Mouse (Mus musculus): ENCODE measurements at regions not wholly inside any gene's neighbourhood (a gene's known extent, or its start where the extent isn't known, plus 50 kb on each side); places are given as distances from the start of the nearest gene placed in this dataset.

DNA sequence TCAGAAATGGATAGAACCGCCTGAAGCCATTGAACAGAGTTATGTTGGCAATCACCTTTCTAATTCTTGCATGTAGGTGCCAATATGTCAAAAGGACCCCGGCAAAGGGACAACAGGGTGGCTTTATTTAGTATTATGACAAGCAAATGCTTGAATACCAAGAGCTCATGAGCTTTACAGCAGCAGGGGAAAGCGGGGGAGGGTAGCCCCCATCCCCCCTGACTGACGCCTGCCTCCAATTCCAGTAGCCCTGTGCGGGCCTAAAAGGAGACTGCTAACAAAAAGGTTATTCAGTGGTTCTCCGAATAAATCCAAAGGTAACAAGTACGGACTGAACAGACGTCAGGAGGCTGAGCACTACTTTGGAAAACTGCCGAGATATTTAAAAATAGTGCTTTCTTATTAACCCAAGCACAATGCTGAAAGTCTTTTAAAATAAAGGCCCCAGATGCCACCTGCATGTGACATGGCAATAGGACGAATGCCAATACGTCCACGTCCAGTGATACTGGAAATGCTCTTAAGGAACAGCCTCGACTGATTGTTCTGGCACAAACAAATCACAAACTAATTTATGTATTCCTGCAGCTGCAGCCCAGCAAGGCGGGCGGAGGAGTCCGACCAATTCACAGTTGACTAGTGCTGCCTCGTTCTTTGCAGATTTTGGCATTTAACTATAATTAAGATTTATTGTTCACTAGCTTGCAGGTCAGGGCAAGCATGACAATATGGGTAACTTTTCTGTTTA, 771.7 kb upstream of the Car8 start:
- DNase-seq (ENCODE audit: low read depth in 2 of 2, low spot score in 2 of 2): no peak

DNA sequence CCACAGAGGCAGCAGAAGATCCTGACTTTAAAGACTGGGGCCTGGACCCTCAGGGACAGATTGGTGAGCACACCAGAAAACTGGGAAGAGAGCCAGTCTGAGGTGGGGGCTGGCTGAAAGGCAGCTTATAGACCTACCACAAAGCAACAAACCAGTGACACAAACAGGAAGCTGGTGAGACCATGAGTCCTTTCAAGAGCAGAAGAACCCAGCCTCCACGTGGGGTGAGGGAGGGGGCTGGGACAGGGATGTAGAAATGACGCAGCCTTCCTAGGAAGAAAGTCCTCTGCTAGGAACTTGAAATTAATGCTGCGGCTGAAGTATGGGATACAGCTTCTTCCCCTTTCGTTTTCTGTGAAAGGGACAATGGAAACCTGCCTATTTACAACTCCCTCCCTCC, 770.8 kb upstream of the Car8 start:
- DNase-seq (ENCODE audit: low read depth in 2 of 2, low spot score in 2 of 2): peak; percentile 28 to 46

DNA sequence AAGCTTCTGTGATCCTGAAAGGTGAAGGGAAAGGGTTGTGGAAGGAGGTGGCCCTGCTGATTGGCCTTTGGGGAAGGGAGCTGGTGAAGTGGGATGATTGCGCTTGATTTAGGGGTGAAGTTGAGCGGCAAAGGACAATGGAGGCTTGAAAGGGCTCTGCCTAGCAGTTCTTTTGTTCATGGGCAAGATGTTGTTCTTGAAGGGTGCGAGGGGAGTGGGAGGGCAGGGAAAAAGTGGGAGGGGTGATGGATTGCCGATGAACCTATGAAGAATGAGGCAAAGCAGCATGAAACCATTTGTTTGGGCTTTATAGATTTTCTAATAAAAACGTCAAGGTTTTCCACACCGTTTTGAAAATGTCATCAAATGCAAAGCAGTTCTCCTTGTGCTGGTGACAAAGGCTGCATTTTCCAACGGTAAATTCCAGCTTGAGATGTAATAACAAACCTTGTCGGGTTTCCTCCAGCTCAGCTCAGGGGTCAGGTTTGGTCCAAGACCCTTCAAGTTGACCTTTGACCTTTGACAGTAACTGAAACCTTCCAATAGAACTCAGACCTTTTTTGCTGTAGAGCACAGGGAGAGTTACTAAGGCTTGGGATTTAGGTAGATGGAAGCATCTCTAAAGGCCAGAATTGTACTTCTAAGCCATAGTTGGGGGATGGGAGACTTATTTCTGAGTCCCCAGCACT, 767.2 kb upstream of the Car8 start:
- DNase-seq (ENCODE audit: low read depth in 2 of 2, low spot score in 2 of 2): no peak

DNA sequence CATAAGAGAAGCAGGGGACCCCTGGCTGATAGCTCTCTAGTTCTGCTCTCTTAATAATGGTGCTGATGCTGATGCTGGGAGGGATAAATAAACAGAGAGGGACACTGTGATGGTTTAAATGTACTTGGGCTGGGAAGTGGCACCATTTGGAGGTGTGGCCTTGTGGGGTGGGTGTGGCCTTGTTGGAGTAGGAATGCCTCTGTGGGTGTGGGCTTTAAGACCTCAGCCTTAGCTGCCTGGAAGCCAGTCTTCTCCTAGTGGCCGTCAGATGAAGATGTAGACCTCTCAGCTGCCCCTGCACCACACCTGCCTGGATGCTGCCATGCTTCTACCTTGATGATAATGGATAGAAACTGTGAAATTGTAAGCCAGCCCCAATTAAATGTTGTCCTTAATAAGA, 765.0 kb upstream of the Car8 start:
- no peak for DNase-seq (ENCODE audit: low read depth in 2 of 2, low spot score in 2 of 2)

DNA sequence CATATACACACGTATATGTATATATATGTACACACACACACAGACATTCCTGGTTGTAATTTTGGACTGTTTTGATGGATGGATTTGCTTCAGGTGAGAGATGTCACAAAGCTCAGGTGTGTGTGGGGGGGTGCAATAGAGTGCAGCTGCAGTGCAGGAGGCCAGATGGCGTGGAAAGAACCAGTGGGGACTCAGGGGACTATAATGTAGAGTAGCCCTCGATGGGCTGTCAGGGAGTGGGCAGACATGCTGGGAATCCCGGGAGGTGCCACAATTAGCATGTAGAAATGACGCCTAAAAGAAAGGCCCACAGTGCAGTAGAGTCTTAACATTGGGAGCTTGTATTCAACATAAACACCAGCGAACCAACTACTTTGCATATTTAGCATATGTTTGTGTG, 763.5 kb upstream of the Car8 start:
- DNase-seq (ENCODE audit: low read depth in 2 of 2, low spot score in 2 of 2): no peak

DNA sequence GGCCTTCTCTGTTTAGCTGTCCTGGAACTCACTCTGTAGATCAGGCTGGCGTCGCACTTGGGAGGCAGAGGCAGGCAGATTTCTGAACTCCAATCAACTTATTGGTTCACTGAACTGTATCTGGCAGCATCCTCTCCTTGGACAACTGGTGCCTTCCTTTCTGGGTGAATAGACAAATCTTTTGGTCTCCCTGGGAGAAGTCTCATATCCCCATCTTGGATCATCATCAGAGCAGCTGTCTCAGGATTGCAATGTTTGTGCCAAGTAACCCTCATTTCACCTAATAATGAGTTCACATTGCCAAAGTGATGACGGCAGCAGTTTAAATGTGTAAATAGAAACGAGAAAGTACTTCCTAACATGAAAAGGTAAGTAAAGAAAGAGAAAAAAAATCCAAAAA, 759.8 kb upstream of the Car8 start:
- no peak for DNase-seq (ENCODE audit: low read depth in 2 of 2, low spot score in 2 of 2)

DNA sequence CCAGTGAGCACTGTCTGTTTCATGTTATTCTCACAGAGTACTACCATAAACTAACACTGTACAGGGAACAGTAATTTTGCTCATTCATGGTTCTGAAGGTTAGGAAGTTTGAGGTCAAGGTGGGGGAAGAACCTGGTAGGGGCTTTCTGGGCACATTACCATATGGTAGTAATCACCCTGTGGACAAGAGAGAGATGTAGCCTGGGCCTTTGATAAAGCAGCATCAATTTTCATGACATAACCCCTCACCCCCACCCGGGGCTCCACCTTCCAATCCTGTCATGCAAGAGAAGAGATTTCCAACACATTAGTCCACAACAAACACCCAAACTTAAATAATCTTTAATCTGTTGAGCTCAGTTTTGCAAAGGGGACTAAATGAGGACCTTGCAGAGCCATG, 753.3 kb upstream of the Car8 start:
- no peak for DNase-seq (ENCODE audit: low read depth in 2 of 2, low spot score in 2 of 2)

DNA sequence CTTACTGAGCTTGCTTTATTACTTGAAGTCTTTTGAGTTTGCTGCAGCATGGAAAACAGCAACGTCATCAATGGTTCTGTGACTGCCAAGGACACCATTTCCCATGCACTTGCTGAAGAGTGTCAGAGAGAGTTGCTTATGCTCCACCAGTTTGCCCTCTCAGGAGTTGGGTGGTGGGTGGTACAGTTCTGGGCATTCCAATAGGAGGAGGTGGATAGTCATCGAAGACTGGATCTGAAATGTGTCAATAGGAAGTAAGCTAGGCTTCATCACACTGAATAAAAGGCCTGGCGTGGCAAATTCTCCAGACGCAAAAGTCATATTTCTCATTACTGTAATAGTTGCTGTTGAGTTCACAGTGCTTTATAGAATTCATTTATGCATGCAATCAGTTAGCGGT, 751.7 kb upstream of the Car8 start:
- no peak for DNase-seq (ENCODE audit: low read depth in 2 of 2, low spot score in 2 of 2)

DNA sequence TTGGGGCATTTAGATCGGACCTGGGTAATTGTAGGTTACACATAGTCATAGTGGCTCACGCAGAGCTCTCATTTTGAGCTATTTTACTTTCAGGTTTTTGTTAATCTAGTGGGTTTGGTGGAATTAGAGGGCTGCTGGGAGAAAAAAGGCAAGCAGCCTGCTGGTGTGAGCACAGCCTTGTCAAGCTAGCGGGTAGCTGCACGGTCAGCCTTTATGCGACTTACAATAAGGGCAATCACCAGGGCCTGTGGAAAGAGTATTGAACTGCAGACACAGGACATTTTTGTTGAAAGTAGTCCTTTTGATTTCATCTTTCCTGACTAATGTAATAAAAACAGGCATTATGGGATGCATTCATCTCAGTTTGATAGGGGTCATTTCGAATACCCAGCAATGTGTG, 750.8 kb upstream of the Car8 start:
- no peak for DNase-seq (ENCODE audit: low read depth in 2 of 2, low spot score in 2 of 2)

DNA sequence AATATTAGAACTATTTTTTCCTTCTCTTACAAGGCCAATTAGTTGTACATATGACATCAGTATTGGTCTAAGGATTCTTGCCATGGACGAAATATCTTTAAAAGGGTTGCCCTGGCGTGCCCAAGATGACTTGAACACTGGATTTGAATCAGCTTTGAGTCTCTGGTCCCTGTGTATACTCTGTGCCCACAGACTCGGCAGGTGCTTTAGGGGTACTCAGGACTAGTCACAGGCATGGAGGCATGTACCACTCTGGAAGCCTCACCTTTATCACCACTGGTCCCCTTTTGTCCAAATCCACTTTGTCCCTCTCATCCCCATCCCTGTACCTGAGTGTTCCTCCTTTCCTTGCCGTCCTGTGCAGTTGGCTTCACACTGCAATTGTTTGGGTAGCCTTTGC, 750.3 kb upstream of the Car8 start:
- no peak for DNase-seq (ENCODE audit: low read depth in 2 of 2, low spot score in 2 of 2)

DNA sequence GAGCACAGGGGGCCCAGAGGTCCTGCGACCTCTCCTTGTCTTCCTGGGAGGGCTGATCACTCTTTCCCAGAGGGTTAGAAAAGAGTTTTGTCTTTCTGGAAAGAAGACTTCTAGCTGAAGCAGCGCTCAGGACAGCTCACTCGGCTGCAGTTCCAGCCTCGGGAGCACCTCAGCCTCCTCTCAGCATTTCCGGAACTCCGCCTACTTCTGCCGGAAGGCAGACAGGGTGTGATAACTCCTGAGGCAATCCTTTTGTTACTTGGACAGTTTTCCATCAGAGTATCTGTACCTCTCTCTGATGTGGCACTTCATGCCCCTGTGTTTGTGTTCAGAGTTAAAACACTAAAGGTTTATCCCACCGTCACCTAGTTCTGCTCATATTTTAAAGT, 749.5 kb upstream of the Car8 start:
- DNase-seq (ENCODE audit: low read depth in 2 of 2, low spot score in 2 of 2): no peak

DNA sequence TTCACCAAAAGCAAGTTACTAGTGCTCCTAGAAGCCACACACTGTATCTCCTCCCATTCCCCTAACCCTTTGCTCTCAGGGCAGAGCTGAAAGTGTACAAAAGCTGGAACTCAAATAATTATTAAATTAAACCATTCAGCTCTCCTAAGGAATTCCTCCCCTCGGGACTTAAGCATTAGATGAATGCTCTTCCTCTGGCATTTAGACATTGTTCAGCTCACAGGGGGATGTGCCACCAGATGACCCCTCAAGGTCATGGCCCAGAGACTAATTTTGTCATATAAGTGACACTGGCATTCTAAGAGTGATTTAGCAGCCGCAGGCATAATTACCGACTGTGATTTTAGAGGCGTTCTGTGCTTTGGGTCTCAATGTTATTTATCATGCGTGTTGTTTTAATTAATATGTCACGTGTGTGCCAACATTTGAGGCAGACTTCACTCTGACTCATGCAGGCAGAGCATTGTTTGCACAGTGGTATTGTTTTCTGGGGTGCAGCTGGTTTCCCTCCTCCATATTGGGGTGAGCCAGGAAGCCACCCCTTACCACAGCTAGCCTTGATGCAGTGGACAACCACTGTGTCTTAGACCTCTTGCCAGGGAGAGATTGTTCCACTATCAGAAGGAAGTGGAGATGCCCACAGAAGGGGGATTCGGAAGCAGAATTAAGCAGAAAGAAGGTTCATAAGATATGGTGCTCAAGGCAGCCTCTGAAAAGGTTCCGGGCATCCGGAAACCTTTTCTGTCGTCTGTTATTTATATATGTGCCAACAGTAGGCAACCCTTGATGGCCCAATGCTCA, 748.9 kb upstream of the Car8 start:
- DNase-seq (ENCODE audit: low read depth in 2 of 2, low spot score in 2 of 2): no peak

DNA sequence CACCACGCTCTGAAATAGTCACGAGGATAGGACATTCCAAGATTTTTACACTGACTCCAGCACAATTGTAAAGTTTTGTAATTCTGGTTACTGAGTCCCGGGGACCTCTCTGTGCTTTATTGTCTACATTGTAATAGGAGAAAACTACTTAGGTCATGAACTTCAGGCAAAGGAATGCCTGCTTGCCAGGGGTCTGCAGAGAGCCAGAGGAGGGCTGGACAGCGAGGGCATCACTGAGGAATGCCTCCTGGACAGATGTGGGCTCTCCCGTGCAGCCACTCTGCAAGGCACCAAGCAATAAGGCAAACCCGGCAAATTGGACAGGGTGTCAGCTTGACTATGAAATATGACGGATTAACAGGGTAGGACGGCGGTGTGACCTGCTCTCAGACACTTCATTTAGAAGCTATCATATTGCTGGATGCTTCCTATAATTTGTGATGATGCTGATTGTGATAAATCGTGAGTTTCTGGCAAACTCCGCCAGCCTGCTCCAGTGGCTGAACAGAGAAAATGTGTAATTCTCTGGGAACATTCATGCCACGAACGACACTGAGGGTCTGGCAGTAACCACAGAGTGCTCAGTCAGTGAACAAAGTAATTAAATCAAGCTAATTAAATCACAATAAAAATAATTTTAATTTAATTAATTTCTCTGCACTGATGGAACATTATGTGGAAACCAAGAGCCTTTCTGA, 747.7 kb upstream of the Car8 start:
- DNase-seq (ENCODE audit: low read depth in 2 of 2, low spot score in 2 of 2): no peak

DNA sequence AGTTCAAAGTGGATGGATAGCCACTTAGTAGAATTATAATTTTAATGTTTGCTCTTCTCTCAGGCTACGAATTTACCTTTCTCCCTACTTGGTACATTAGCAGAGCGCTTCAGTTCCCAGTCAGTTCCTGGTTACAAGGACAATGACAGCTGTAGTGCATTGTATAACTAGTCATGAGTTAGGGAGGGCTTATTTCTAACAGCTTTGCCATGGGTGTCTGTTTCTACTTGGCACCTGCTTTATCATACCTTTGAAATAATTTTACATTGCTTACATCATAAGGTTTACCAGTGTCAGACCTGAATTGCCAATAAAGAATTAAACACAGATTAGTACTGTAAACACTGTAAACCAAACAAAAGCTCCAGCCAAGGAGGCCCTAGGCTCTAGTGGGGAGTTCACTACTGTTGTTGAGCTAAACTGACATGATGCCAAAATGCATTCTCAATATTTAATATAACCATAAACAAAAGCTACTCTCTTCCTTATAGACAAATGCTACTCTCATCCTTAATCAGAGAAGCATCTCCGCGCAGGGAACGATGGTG, 745.3 kb upstream of the Car8 start:
- no peak for DNase-seq (ENCODE audit: low read depth in 2 of 2, low spot score in 2 of 2)

DNA sequence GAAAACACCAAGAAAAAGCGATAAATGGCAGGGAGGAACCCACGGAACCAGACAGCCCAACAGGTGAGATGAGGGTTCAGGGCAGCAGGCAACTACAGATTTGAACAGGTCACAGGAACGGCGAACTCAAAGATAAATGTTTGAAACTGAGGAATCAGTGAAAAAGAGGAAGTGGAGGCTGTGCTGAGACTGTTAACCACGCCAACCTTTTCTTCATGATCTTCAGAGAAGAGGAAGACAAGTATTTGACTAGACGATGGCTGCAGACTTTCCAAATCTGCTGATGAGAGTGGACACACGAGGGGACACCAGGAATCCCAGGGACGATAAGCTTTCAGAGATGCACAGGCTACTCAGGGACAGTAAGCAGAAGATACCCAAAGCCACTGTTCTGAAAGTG, 740.1 kb upstream of the Car8 start:
- no peak for DNase-seq (ENCODE audit: low read depth in 2 of 2, low spot score in 2 of 2)

DNA sequence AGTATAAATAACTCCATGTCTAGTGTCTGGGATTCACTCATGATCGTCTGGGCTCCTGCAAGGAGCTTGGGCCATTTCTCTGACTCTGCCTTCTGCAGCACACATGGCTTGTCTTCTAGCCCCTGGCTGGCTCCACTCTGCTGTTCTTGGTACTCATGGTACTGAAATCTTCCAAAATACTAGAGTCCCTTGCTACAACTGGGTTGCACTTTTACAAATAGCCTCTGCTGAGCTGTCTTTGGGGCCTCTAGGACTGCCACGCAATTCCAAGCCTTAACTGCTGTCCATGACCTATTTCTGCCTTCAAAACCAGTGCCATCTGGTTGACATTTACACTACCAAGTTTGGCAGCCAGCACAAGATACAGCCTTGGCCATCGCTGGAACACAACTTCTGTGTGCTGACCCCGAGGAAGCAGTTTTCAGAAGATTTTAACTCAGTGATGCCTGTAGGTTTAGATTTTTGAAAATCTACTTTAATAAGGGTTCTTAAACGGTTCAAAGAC, 731.2 kb upstream of the Car8 start:
- DNase-seq (ENCODE audit: low read depth in 2 of 2, low spot score in 2 of 2): no peak

DNA sequence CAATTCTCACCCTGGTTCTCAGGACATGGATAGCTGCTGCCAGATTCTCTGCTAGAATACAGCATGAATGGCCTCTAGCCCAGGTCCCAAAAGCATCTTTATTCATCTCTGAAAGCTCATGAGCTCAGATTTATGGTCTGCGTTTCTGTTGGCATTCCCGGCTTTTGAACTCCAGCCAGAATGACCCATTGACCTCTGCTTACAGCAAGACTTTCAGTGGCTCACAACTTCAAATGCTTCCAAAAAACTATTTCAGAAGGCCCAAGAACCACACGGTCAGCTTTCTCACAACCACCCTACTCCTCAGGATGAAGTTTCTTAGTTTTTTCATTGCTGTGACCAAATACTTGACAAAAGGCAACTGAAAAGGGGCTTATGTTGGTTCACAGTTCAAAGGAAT, 729.9 kb upstream of the Car8 start:
- no peak for DNase-seq (ENCODE audit: low read depth in 2 of 2, low spot score in 2 of 2)

DNA sequence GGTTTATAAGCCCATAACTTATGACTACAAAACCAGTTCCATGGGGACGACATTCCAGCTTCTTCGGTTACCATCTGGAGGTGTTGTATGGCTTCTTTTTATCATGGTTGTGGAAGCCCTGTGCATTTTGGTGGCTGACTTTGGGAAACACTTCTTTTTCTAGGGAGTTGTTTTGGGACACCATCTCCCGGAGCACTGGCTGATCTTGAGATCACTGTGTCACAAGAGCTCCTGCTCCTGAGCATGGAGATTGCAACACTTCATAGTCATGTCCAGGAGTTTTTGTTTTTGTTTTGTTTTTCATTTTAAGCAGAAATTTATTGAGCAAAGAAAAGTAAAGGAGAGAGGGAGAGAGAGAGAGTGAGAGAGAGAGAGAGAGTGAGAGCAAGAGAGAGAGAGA, 729.1 kb upstream of the Car8 start:
- no peak for DNase-seq (ENCODE audit: low read depth in 2 of 2, low spot score in 2 of 2)

DNA sequence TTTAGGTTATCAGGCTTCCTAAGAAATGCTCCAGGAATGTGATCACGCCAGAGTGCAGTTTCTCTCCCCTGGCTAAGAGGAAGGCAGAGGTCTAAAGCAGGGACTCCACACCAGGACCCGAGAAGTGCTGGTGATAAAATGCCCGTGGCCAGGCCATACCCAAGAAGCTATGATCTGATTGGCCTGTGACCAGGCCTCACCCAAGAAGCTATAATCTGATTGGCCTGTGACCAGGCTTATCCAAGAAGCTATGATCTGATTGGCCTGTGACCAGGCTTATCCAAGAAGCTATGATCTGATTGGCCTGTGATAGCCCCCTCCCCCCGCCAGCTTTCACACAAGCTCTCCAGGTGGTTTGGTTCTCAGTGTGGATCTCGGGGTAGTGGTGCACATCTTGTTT, 726.7 kb upstream of the Car8 start:
- no peak for DNase-seq (ENCODE audit: low read depth in 2 of 2, low spot score in 2 of 2)

DNA sequence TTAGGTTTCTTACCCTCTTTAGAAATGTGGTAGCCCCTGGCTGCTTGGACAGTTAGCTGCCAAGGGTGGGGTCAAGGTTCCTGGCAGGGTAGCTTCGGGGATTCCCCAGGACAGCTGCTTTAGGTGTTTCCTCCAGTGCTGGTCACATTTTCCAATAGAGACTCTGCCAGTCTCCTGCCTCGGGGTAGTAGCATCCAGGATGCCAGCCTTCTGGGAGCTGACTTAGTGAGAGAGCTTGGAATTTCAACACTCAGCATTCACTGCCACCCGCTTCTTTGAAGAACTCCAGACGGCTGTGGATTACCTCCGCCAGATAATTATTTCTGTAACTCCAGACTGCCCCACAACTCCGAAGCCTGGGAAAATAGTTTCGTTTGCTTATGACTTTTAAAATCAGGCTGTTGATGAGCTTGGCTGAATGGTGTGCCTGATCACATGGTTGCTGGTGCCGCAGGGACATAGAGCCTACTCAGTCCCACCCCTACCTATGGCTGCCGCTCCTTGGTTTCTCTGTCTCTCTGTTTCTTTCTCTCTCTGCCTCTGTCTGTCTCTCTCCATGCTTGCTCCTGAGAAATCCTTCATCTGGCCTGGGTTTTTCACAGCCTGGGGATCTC, 724.2 kb upstream of the Car8 start:
- no peak for DNase-seq (ENCODE audit: low read depth in 2 of 2, low spot score in 2 of 2)

DNA sequence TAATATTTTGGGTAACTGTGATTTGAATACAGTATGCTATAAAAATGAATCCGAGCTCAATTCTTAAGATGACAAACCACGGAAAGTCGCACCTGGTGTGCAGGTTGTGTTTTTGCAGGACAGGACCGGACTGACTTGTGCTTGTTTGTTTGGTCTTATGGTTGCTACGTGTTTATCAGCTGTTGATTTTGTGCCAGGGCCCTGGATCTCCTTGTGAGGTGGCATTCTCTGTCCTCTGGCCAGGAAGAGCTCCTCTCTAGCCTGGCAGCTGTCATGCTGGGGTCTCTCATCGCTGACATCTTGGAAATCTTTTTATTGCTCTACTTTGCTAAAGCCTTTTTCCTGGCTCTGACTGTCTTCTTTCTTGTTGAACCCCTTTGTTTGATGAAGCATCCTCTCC, 723.0 kb upstream of the Car8 start:
- DNase-seq (ENCODE audit: low read depth in 2 of 2, low spot score in 2 of 2): no peak
